Mouse (Mus musculus) heart, embryonic 13.5 days (tissue): ENCODE data around the gene Prex1. TPM values are rescaled to one million over a fixed set of nuclear protein-coding genes. Genes with fewer than 3 reads are reported as not detected.
A peak's percentile ranks its signal among the peaks of the same experiment; 100 is the strongest.

Experiments
- ATAC-seq: fragments of 200-750 bp; cut with Nextera tagmentation; 2 replicates; pipeline ENCODE4 v1.8.0; 2017; ENCODE audit warnings: moderate TSS enrichment; ENCODE audit not compliant: insufficient number of reproducible peaks, low FRiP score, low TSS enrichment; ENCODE audit errors: extremely low read depth
- H3K27ac ChIP-seq: fragments of 300-500 bp; sonication (generic); replicated peaks from 2 replicates; pipeline ENCODE4 v1.5.1; 2015; ENCODE audit warnings: moderate library complexity, mild to moderate bottlenecking, inconsistent platforms
- H3K27me3 ChIP-seq: fragments of 300-500 bp; sonication (generic); replicated peaks from 2 replicates; pipeline ENCODE4 v1.6.1; 2015; ENCODE audit warnings: mild to moderate bottlenecking, inconsistent platforms
- H3K36me3 ChIP-seq: fragments of 300-500 bp; sonication (generic); 2 replicates; pipeline ENCODE4 v1.6.1; 2015; ENCODE audit warnings: mild to moderate bottlenecking, inconsistent platforms
- H3K4me1 ChIP-seq: fragments of 300-500 bp; sonication (generic); 2 replicates; pipeline ENCODE4 v1.6.1; 2015; ENCODE audit warnings: inconsistent platforms
- H3K4me2 ChIP-seq: fragments of 300-500 bp; sonication (generic); 2 replicates; pipeline ENCODE4 v1.6.1; 2015; ENCODE audit warnings: inconsistent platforms, mild to moderate bottlenecking, moderate library complexity
- H3K4me3 ChIP-seq: fragments of 300-500 bp; sonication (generic); 2 replicates; pipeline ENCODE4 v1.5.1; 2015; ENCODE audit warnings: moderate library complexity, mild to moderate bottlenecking, inconsistent platforms
- H3K9ac ChIP-seq: fragments of 300-500 bp; sonication (generic); 2 replicates; pipeline ENCODE4 v1.6.1; 2015; ENCODE audit warnings: inconsistent platforms, mild to moderate bottlenecking, moderate library complexity
- H3K9me3 ChIP-seq: fragments of 300-500 bp; sonication (generic); 2 replicates; pipeline ENCODE4 v1.6.1; 2016; ENCODE audit warnings: inconsistent platforms
- WGBS: fragments of 180-500 bp; shearing (Covaris S2); methylation state at CpG from one replicate; pipeline ENCODE4 v1.1.7; 2015; ENCODE audit warnings: mixed read lengths; 5-methylcytosine and 5-hydroxymethylcytosine counted together
- polyA plus RNA-seq: library from polyadenylated mRNA; unstranded; fragments of >200 nt; fragmentation: Nextera tagmentation; extraction: Ambion mirVana; gene quantifications from 2 replicates; pipeline ENCODE4 v1.2.1, GENCODE M21; 2015

Prex1 gene
- polyA plus RNA-seq, 1 experiment from 2014 or later: 8.7 TPM

GRCm38 (mm10) chr2:166564455-166564854 is 149.2 kb downstream of the Prex1 start:
- peaks cover 8% of the 10 kb centered on the region for H3K4me1 ChIP-seq
- H3K4me3 ChIP-seq: no peak overlapping the region
- H3K27ac ChIP-seq: no peak overlapping the region
- H3K9ac ChIP-seq: peak overlapping the region; percentile 62
- peaks cover 15% of the 10 kb centered on the region for H3K36me3 ChIP-seq
- H3K9me3 ChIP-seq: no peaks in the 10 kb centered on the region
- no peak for ATAC-seq
- WGBS: 7% methylated on average over 11 of the region's 11 CpGs
- peak overlapping the region; percentile 57 for H3K4me2 ChIP-seq
- H3K27me3 ChIP-seq: no peaks in the 10 kb centered on the region

- H3K9ac ChIP-seq: peak overlapping the region; percentile 62
- H3K4me2 ChIP-seq: peak overlapping the region; percentile 57
- no peak overlapping the region for H3K27ac ChIP-seq
- H3K36me3 ChIP-seq: peaks cover 15% of the 10 kb centered on the region
- no peak overlapping the region for H3K4me3 ChIP-seq
- no peaks in the 10 kb centered on the region for H3K9me3 ChIP-seq
- ATAC-seq: peak; percentile 43; the same call in 1 of the 2 replicates
- WGBS: 8% methylated on average over 5 of the region's 6 CpGs
- H3K27me3 ChIP-seq: no peaks in the 10 kb centered on the region
- H3K4me1 ChIP-seq: peaks cover 8% of the 10 kb centered on the region
Observed at GRCm38 (mm10) chr2:166563890-166564289, 149.7 kb downstream of the Prex1 start.

- no peak for ATAC-seq
- Histone ChIP-seq H3K9me3 (no peaks in the 10 kb centered on the region), H3K9ac (no peak overlapping the region)
Observed at GRCm38 (mm10) chr2:166563076-166563475, 150.6 kb downstream of the Prex1 start.

GRCm38 (mm10) chr2:166561781-166562180 is 151.9 kb downstream of the Prex1 start:
- no peak overlapping the region for H3K4me2 ChIP-seq
- ATAC-seq: no peak
- H3K4me3 ChIP-seq: no peak overlapping the region
- H3K27me3 ChIP-seq: no peaks in the 10 kb centered on the region
- no peaks in the 10 kb centered on the region for H3K9me3 ChIP-seq
- H3K36me3 ChIP-seq: 0 out of 2 replicates have a peak, but pooled peaks cover 3% of the 10 kb centered on the region
- 62% methylated on average over 7 of the region's 7 CpGs for WGBS
- H3K9ac ChIP-seq: peak overlapping the region; percentile 28; the same call in 1 of the 2 replicates
- peaks cover 8% of the 10 kb centered on the region for H3K4me1 ChIP-seq
- H3K27ac ChIP-seq: no peak overlapping the region

More at GRCm38 (mm10) chr2:166563076-166563475, 150.6 kb downstream of the Prex1 start:
- H3K4me3 ChIP-seq: no peak overlapping the region
- no peak overlapping the region for H3K4me2 ChIP-seq
- H3K27me3 ChIP-seq: no peaks in the 10 kb centered on the region
- peaks cover 10% of the 10 kb centered on the region for H3K36me3 ChIP-seq
- H3K27ac ChIP-seq: no peak overlapping the region
- WGBS: 85% methylated on average over 9 of the region's 9 CpGs
- H3K4me1 ChIP-seq: peaks cover 8% of the 10 kb centered on the region

- WGBS: 82% methylated on average over 7 of the region's 7 CpGs
- no peak overlapping the region for H3K4me3 ChIP-seq
Observed at GRCm38 (mm10) chr2:166560826-166561225, 152.8 kb downstream of the Prex1 start.

GRCm38 (mm10) chr2:166559531-166559930 is 154.1 kb downstream of the Prex1 start:
- no peak overlapping the region for H3K4me2 ChIP-seq
- WGBS: 43% methylated on average over 10 of the region's 10 CpGs
- H3K9me3 ChIP-seq: no peaks in the 10 kb centered on the region
- no peak overlapping the region for H3K27ac ChIP-seq
- no peak overlapping the region for H3K9ac ChIP-seq
- no peaks in the 10 kb centered on the region for H3K36me3 ChIP-seq
- H3K27me3 ChIP-seq: no peaks in the 10 kb centered on the region
- H3K4me3 ChIP-seq: no peak overlapping the region
- peaks cover 8% of the 10 kb centered on the region for H3K4me1 ChIP-seq
- no peak for ATAC-seq

More at GRCm38 (mm10) chr2:166560826-166561225, 152.8 kb downstream of the Prex1 start:
- no peak overlapping the region for H3K9ac ChIP-seq
- ATAC-seq: no peak
- H3K27me3 ChIP-seq: no peaks in the 10 kb centered on the region
- peaks cover 8% of the 10 kb centered on the region for H3K4me1 ChIP-seq
- H3K4me2 ChIP-seq: no peak overlapping the region
- no peaks in the 10 kb centered on the region for H3K9me3 ChIP-seq
- H3K27ac ChIP-seq: no peak overlapping the region
- 0 out of 2 replicates have a peak, but pooled peaks cover 3% of the 10 kb centered on the region for H3K36me3 ChIP-seq

GRCm38 (mm10) chr2:166555508-166555907 is 158.1 kb downstream of the Prex1 start:
- no peak overlapping the region for H3K4me2 ChIP-seq
- H3K9me3 ChIP-seq: no peaks in the 10 kb centered on the region
- no peaks in the 10 kb centered on the region for H3K27me3 ChIP-seq
- no peak overlapping the region for H3K4me3 ChIP-seq
- ATAC-seq: no peak
- no peaks in the 10 kb centered on the region for H3K36me3 ChIP-seq
- WGBS: 50% methylated on average over 2 of the region's 2 CpGs
- peaks cover 26% of the 10 kb centered on the region for H3K4me1 ChIP-seq
- no peak overlapping the region for H3K27ac ChIP-seq
- no peak overlapping the region for H3K9ac ChIP-seq

- 72% methylated on average over 11 of the region's 11 CpGs for WGBS
- Histone ChIP-seq H3K27me3 (no peaks in the 10 kb centered on the region), H3K4me2 (no peak overlapping the region), H3K4me3 (no peak overlapping the region), H3K4me1 (peaks cover 26% of the 10 kb centered on the region), H3K9me3 (no peaks in the 10 kb centered on the region), H3K36me3 (no peaks in the 10 kb centered on the region), H3K27ac (no peak overlapping the region), H3K9ac (no peak overlapping the region)
- ATAC-seq: no peak
Observed at GRCm38 (mm10) chr2:166554169-166554505, 159.5 kb downstream of the Prex1 start.

GRCm38 (mm10) chr2:166553502-166554168 is 160.0 kb downstream of the Prex1 start:
- Histone ChIP-seq H3K36me3 (no peaks in the 10 kb centered on the region), H3K9ac (no peak overlapping the region), H3K4me1 (peaks cover 26% of the 10 kb centered on the region), H3K4me2 (peak overlapping the region; percentile 40), H3K9me3 (no peaks in the 10 kb centered on the region), H3K27me3 (no peaks in the 10 kb centered on the region), H3K27ac (0 out of 2 replicates have a peak overlapping the region, but pooled peaks have one; percentile 1), H3K4me3 (no peak overlapping the region)
- WGBS: 34% methylated on average over 18 of the region's 18 CpGs
- no peak for ATAC-seq

- Histone ChIP-seq H3K9ac (peak overlapping the region; percentile 53), H3K27ac (no peak overlapping the region), H3K4me2 (no peak overlapping the region), H3K4me1 (peaks cover 26% of the 10 kb centered on the region), H3K4me3 (no peak overlapping the region), H3K27me3 (no peaks in the 10 kb centered on the region), H3K9me3 (no peaks in the 10 kb centered on the region), H3K36me3 (no peaks in the 10 kb centered on the region)
- no peak for ATAC-seq
- WGBS: 70% methylated on average over 6 of the region's 6 CpGs
Observed at GRCm38 (mm10) chr2:166552657-166553056, 161.0 kb downstream of the Prex1 start.

GRCm38 (mm10) chr2:166551831-166552498 is 161.7 kb downstream of the Prex1 start:
- WGBS: 74% methylated on average over 15 of the region's 15 CpGs
- H3K9me3 ChIP-seq: no peaks in the 10 kb centered on the region

More at GRCm38 (mm10) chr2:166551831-166552498, 161.7 kb downstream of the Prex1 start:
- no peak overlapping the region for H3K9ac ChIP-seq
- H3K4me3 ChIP-seq: no peak overlapping the region
- no peak overlapping the region for H3K4me2 ChIP-seq
- H3K4me1 ChIP-seq: peaks cover 26% of the 10 kb centered on the region
- no peak overlapping the region for H3K27ac ChIP-seq
- no peak for ATAC-seq
- H3K27me3 ChIP-seq: no peaks in the 10 kb centered on the region
- no peaks in the 10 kb centered on the region for H3K36me3 ChIP-seq
